Mouse (Mus musculus) c-Kit-positive CD71-positive TER-119-negative erythroid progenitor cells, embryonic 14.5 days (primary cell): ENCODE data around the gene Ankrd10.
A peak's percentile ranks its signal among the peaks of the same experiment; 100 is the strongest.
"Not testable (repeated sequence)": the region's sequence is repeated elsewhere in the genome, so short reads cannot be mapped to it uniquely, and the experiment has no call there.

Experiments used
- DNase-seq: peaks from one replicate; pipeline ENCODE4 v3.0.0-alpha.2; 2013; ENCODE audit warnings: low read depth

The Ankrd10 gene

DNA sequence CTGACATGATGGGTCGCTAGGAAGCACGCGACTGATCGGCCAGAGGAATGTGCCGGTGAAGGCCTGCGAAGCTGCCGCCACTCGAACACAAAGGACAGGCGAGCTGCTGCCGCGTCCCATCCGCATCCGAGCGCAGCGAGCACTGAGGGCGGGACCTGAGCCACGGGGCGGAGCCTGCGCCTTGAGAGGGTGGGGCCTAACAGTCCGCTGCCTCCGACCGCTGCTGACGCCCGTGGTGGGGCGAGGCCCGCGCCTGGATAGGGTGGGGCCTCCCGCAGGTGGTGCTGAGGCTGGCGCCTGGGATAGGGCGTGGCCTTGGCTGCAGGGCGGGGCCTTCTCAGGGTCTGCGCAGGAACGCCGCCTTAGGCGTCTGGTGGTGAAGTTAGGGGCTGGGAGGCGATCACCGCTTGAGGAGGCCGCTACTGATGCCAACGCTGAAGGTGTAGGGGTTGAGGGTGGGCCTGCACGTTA, at the start of gene Ankrd10:
TSS of gene Ankrd10 (minus strand) at position 147 of the 471 bp plus-strand sequence.
- peak; percentile 89 for DNase-seq

DNA sequence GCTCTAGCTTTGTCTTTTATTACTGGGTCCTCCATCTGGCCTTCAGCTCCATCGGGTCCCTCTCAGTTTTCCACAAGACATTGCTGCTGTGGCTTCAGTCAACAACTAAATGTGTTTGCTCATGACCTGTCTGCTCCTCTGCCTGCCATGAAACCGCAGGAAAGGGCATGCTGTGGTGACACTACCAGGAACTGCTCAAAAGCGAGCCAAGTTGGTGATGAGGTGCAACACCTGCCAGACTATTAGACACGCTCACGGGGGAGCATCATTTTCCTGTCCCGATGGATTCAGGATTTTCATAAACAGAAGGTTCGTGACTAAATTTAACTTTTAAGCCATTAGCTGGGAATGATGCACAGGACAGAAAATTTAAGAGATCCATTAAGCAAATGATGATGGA, 49.0 kb upstream of the Ankrd10 start:
- DNase-seq: no peak

DNA sequence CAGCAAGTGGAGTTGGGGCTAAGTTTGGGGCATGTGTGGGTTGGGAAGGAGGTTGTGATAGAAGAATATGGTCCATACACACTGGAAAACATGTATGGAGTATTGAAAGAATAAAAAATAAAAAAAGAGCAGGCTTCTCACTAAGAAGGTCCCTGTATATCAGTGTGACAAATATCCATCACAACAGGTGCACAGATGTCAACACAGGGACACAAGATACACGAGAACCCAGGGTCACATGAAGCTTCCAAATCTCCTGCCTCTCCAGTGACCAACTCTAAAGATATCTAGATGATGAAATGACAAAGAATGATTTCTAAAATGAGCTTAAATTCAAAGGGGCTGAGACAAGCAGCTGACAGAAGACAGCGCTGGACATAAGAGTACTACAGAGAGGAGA, 32.8 kb upstream of the Ankrd10 start:
- no peak for DNase-seq

DNA sequence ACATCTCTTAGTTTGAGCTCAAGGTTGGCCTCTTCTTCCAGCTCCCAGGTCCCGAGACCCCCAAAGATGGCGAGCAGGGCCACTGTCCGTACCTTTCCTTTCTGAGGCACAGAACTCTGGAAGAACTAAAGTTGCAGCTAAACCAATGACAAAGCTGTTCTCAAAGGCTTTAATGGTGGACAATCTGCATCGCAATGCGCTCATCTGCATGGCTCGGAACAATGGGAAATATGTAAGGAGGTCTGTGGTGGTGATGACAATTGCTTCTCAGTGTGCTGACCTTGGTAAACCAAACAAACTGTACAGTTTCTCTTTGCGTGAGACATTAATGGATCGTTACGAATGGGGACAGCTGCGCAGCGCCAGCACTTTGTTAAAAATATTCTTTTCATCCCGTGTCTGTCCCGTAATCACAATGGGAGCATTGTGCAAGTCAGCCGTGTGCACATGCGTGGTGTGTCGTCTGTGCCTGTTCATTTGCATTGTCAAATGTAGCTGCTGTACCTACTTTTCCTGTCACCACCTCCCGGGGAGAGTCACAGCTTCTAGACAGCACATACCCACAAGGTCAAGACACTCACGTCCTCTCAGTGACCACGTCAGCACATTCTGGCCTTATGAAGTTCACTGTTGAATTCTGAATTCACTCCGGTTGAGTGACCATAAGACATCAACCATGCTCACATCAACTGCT, 30.6 kb upstream of the Ankrd10 start:
- not testable (repeated sequence) for DNase-seq

DNA sequence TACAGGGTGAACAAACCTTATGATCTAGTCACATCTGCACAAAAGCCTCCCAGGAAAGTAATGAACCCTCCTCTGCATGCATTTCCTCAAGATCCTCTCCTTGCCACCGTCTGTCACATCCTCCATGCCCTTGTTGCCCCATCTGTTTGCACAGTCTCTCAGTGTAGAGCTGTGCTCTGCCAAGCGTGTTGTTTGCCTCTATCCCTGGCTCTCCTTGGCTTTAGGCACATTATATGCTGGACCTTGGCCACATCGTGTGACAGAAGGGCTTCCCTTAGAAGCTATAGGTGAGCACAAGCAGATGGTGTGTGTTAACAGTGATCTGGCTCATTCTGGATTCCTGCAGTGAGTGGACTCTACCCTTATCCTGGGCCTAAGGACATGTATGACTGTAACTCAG, 26.4 kb upstream of the Ankrd10 start:
- no peak for DNase-seq

DNA sequence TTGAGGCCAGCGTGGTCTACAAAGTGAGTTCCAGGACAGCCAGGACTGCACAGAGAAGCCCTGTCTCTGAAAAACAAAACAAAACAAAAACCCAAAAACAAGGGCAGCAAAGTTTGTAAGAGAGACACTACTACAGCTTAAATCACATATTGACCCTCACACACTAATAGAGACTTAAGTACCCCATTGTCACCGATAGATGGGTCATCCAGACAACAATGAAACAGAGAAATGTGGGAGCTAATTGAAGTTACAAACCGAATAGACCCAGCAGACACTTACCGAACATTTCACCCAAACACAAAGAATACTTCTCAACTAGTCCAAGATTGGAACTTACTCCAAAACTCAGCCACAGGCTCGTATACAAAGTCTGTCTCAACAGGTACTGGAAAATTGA, 14.5 kb upstream of the Ankrd10 start:
- no peak for DNase-seq

DNA sequence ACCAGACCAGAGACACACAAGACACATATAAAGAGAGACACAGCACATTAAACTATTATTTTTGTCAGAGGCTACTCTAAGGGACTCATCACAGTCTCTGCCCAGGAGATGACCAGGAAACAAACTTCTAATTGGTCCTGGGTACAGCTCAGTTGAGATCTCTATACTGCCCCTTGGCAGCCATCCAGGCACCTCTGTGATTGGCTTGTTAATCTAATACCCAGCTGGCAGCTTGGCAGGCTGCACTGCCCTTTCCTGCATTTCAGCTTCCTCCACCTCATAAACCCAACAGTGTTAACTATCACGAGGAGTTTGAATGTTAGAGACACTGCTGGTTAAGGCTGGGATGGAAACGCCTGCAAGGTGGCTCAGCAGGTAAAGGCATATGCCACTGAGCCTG, 7.6 kb upstream of the Ankrd10 start:
- no peak for DNase-seq

DNA sequence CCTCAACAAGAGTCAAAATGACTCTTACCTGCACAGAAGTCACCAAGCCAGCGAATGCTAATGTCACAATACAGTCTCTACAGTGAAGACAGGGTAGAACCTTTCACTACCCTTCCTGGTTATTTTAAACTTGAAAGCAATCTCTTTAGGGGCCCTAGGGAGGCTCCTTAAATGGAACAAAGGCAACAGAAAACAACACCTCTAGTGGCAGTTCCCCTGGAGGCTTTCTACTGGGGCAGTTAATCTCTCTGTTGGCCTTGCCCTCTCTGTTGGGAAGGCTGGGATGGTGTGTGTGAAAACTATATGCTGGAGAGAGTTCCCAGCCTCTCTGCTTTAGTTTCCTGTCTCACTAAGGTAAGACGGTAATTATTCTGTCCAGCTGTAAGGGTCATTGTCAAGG, 5.0 kb upstream of the Ankrd10 start:
- no peak for DNase-seq

DNA sequence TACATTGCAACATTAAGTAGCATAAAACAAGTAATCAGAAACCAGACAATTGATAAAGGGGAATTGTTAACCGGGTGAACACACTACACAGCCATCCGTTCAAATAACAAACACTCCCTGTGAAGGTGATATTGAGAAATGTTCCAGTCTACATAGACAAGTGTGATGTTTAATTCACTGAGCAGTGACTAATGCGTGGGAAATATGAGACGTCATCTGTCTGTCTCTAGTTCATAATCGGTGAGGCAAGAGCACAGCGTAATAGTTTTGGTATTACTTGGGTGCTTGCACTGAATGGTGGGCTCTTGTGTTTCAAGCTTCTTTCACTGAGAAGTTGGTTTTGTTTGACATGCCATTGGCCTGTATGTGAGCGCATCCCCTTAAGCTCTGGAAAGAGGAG, 2.0 kb upstream of the Ankrd10 start:
- DNase-seq: no peak

DNA sequence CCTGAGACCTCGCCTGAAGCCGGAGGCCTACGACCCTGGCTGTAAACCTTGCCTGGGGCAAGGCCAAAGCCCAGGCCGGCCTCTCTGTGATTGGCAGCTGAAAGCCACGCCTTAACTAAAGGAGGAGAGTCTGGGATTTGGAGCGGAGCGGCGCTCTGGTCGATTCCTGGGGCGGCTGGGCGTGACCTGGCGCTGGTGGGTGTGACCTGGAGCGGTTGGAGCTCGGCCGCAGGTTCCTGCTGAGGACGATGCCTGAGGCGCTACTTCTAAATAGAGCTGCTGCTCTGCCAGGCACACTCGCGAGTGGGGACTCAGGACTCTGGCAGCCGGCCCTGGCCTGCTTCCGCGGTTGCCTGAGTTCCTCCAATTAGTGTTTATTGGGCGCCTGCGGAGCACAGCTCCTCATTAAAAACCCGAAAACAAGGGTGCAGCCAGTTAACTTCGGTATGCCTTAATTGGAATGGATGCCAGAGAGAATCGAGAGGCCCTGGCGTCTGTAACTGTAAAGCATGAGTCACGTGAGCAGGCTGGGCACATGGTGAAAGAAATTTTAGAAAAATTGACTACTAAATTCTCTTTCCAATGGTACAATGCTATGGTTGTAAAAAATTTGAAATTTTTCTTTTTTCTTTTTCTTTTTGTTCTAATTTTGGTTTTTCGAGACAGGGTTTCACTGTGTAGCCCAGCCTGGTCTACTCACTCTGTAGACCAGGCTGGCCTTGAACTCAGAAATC, 934 bp upstream of the Ankrd10 start:
- DNase-seq: peak; percentile 88

DNA sequence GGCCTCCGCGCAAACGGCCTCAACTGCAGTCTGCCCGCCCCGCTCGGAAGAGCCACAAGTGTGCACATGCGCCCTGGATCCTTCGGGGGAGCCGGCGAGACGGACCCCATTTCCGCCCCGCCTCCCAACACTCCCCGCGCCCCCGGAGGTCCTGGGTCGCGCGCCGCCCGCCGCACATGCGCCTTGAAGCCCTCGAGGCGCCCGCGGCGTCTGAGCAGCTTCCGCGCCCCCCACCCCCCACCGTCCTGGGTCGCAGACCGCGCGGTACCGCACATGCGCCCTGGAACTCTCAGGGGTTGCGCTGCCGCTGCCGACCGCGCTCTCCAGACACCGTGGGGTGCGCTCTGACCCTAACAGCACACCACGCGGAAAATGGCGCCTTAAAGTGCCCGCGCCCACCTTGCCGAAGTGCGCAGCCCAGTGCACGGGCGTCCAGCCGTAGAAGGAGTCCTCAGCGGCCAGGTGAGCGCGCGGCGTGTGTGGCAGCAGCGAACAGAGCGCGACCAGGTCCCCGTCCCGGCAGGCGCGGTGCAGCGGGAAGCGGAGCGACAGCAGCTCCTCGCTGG, 462 bp downstream of the Ankrd10 start:
- DNase-seq: peak; percentile 76

DNA sequence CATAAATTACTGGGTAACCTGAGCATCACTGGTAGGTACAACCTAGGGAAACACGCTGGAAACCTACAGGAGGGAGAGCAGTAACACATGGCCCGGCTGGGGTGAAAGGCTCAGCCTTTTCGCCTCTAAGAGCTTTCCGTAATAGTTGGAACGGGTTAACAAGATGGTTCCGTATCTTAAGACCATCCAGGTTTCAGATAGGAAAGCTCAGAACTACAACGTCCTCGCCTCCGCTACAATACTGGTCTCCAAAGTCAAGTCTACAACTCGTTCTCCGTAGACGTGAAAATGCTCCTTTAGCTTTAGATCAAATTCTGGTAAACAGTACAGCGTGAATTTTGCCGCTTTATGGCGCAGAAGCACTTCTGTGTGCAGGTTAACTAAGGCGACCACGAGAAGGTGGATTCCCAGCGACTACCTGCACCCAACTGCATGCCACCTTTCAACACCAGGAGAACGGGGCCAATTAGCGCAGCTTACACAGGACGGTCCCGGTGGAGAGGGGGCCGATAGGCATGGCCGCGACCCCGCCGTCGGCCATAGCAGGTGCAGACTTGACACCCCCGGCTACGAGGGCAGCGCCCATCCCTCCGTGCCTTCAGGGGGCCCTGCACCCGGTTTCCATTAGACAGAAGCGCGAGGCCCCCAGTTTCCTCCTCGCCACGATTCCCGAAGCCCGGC, 1.1 kb downstream of the Ankrd10 start:
- peak; percentile 25 for DNase-seq

DNA sequence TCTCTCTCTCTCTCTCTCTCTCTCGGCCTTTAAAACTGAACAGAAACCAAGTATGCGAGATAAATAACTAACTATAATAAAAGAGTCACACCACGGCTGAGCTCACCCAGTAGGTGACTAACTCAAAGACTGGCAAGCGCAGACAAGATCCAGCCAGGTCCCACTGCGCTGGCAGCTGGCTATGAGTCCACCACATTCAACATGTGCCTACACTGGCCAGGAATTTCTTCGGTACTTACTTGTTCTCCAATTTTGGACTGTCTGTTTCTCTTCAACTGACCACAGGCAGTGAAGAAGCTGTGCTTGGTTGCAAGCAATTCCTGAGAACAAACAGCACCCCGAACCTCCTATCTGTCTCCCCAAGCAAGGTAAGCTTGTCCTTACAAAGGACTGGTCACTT, 2.1 kb downstream of the Ankrd10 start:
- DNase-seq: no peak

DNA sequence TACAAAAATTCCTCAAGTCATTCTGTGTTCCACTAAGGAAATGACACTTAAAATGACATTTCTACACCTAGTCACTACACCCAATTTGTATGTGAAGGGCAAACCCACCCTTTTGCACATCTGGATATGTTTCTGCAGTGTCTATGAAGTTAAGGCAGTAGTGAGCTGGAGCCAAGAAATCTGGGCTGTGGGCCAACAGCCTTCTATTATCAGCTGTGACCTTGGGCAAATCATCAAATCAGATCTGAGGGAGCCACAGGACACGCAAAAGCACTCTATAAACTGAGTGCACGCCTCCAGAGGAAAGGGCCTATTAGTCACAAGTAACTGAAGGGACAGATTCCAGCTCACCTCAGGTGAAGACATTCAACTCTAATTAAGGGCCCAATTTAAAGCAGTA, 3.2 kb downstream of the Ankrd10 start:
- DNase-seq: no peak

DNA sequence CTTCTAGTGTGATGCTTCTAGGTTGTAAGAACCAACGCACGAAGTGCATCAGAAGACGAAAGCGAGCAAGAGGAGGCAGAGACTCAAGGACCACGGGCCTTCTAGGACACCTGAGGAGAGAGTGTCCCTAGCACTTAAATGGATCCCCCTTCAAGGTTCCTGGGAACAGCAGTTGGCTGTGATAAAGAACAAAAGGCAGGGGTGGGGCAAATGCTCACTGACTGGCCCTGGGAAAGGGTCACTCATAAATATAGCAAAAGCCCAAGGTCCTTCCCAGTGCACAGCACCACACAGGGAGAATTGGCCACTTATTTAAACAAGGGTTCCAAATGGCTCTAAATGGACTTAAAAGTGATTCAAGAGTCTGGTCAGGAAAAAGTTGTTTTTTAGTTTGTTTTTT, 6.4 kb downstream of the Ankrd10 start:
- no peak for DNase-seq

DNA sequence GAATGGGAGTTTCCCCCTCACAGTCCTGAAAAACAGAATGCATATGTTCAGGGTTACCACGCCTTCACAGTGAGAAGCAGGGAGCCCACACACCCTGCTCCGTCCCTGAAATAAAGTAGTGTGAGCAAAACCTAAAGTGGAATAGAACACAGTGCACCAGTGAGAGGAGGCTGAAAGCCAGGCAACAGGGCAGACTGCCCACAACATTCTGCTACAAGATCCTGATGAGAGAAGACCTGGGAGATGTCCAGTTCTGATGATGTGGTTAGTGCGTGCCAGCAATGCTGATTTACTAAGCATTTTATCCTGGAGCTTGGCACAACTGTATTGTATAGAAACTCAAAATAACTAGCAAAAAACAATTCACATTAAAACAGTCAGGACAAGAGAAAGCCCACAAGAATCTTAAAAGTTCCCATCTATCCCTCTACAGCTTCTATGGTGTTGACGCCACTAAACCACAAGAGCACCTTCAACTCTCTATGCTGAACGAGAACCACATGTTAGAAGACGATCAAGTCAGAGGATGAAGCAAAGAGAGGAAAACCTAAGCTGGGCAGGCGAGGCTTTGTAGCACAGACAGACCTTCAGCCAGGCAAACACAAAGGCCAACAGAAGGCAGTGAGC, 6.9 kb downstream of the Ankrd10 start:
- DNase-seq: no peak

DNA sequence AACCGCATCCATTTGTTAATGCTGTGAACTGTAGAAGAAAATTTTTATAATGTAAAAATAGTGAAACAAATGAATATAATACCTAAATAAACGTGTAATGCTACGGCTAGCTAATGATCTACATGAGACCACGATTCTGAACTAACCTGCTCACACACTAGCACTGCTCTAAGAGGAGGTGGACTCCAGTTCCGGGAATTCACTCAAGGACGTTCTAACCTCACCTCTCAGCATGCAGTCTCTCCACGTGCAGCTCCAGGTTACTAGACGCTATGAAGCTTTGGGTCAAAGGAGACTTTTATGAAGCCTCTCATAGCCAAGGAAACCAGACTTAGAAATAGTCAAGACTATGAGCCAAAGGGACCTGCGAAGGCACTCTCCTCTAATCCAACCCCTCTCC, 7.8 kb downstream of the Ankrd10 start:
- no peak for DNase-seq

DNA sequence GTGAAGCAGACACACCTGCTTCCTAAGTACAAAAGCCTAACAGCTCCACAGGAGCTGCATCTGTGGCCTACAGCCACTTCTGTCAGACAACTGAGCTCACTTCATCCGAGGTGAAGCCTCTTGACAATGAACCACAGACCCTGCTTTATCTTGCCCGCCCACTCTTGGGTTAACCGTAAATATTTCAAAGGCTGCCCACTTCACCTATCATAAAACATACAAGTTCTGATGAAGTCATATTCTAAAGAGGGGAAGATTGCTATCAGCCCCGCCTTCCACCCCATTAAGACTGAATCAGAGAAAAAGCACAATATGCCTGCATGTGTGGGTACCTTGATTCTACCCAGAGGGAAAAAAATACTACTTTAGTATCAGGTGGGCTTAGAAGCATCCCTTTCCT, 10.5 kb downstream of the Ankrd10 start:
- DNase-seq: no peak

DNA sequence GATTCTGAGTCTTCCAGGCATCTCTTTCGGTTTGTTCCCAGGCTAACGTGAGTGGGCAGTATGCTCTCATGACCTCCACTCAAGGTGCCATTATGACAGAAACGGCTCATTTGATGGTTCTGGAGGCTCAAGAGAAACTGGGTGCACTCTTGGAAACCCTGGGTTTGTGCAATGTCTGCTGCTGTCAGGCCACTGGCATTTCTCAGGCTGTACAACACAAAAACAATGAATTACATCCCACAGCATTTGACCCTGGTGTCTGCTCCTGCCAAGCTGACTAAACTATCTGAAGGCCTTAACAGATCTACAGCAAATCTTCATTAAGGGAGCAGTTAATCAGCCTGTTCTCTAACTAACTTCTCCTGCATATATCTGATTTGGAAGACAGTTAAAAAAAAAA, 16.5 kb downstream of the Ankrd10 start:
- DNase-seq: no peak

DNA sequence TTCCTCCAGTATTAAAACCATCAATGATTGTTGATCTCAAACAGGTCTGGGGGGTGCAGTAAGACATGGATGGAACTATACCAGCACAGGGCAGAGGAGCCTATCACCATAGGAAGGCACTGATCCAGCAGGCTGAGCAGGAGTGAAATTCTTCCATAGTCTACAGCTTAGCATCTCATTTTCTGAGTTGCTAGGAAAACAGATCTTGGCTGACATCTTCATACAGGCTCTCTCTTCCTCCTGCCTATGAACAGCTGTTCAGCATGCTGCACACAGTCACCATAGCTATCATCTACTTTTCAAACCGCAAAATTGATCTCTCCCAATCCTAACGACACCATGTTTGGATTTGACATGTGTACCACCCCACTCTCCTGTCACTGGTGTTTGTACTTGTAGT, 17.5 kb downstream of the Ankrd10 start:
- DNase-seq: no peak

DNA sequence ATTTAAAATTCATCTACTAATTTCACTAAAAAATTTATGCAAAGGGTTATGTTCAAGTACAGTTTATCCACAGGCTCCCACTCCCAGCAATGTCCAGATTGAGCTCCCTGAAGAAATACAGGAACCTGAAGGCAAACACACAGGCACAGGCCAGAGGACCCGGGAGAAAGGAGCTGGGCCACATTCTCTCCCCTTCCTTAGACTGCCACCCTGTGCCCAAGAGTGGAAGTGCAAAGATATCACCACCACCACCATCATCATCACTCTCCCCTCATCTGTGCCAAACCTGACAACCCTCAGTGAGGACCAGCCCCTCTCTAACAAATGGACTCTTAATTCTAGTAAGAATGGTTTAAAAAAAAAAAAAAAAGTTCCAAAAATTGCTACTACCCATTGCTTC, 19.3 kb downstream of the Ankrd10 start:
- DNase-seq: peak; percentile 34

DNA sequence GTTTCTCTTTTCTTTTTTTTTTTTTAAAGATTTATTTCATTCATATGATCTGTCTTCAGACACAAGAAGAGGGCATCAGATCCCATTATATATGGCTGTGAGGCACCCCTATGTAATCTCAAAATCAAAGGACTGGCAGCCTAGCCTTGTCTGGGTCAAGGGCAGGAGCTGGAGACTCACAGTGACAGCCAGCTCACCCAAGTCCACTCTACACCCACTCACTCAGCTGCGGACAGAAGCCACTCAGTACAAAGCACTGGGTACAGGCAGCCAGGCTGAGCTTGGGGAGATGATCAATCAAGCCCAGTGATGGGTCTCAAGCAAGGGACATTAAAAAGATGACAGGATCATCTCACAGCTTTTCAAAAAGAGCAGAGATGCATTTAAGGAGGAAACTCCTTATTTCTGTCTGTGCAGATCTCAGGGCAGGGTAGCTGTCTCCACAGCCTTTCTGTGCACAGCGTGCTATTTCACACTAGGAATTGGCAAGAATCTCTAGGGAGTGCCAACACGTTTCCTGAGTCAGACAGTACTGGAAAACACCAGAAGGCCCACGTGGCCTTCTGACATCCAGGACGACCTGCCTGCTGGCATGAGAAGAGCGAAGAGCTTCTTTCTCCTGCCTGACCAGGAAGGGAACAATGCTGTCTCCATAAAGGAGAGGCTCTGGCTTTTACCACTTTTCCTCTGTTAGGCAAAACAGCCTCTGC, 21.3 kb downstream of the Ankrd10 start:
- DNase-seq: no peak
